Mouse (Mus musculus) ZHBTc4 (cell line): ENCODE results near the gene Atp13a3.
A peak's percentile ranks its signal among the peaks of the same experiment; 100 is the strongest.

Experiments used
- DNase-seq: peaks from one replicate; pipeline ENCODE4 v3.0.0-alpha.2; 2011; ENCODE audit warnings: low read depth, low spot score

Atp13a3 gene

DNA sequence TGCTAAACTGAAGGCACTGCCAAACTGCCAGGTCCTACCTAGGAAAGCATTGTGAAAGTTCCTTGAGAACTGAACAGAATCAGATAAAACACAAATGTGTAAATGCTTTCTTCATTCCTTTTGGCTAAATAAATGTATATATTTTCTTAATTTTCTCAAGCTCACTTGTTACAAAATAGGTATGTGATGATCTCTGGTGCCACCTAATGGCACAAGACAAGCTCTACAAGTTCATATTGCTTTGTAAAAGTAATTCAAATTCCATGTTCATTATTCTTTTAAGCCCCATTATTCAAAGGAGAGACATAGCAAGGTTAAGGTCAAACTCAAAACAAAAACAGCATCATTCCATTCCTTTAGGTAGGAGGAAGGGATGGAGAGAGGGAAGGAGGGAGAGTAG is 91.5 kb downstream of the Atp13a3 start:
- peak; percentile 60 for DNase-seq

DNA sequence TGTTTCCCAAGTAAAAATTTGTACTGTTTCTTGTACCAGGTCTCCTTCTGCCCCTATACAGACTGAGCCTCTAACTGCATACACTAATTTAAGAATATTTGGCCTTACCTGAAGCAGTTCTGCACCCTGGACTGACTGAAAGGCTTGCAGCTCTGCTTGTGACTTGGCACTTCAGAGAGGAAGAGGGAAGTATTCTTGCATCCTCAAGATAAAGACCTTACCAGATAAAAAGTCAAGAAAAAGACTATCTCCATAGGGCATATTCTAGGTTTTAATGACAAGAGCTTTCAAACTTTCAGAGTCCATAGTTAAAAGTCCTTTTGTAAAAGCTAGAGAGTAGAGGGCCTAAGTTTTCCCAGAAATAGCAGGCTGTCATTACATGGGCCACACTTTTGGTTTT is 95.1 kb downstream of the Atp13a3 start, which contains the start of gene Gp5:
Gene Gp5, minus strand, starts transcription at position 133 of the 400 bp plus-strand sequence.
- no peak for DNase-seq

DNA sequence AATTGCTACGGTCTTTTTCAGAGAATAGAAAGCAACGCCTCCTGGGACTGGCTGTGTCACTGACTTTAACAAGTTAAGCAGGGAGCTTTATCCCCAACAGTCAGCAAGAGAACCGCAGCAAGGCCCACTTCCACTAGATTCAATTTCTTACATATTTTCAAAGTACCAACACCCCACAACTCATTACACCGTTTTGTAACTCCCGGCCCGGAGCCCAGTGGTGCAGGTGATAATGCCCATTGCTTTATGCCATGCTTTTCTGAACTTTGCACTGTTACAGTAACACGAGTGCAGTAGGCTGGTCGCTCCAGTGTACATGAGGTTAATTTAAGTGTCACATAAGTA is 95.6 kb downstream of the Atp13a3 start:
- no peak for DNase-seq

DNA sequence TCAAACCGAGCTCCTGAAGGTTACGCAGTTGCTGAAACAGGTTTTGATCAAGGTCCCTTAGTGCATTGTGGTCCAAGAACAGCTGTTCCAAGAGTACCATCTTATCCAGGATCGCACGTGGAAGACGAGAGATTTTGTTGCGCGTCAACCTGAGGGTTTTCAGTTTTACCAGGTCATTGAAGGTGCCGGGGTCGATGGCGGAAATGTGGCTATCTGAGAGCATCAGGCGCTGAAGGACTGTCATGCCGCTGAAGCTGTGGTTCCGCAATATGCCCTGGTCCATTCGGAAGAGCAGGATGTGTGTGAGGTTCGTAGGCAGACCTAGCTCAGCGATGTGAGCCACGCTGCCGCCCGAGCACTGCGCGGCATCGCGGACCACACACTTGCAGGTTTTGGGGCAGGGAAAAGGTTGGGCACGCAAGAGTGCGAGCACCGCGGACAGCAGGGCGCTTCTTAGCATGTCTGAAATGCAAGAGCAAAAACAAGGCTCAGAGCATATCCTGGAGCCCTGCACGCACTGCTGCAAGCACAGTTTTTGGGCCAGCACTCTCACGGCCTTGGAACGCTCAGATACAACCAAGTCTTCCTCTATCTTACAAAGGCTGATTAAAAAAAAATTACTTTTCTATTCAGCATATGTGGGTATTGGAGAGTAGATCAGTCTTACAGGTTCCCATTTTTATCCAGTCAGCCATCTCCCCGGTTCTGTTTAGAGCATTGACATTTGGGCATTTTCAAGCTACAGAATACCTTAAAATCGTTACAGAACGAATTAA is 96.2 kb downstream of the Atp13a3 start:
- DNase-seq, result peak; percentile 61

DNA sequence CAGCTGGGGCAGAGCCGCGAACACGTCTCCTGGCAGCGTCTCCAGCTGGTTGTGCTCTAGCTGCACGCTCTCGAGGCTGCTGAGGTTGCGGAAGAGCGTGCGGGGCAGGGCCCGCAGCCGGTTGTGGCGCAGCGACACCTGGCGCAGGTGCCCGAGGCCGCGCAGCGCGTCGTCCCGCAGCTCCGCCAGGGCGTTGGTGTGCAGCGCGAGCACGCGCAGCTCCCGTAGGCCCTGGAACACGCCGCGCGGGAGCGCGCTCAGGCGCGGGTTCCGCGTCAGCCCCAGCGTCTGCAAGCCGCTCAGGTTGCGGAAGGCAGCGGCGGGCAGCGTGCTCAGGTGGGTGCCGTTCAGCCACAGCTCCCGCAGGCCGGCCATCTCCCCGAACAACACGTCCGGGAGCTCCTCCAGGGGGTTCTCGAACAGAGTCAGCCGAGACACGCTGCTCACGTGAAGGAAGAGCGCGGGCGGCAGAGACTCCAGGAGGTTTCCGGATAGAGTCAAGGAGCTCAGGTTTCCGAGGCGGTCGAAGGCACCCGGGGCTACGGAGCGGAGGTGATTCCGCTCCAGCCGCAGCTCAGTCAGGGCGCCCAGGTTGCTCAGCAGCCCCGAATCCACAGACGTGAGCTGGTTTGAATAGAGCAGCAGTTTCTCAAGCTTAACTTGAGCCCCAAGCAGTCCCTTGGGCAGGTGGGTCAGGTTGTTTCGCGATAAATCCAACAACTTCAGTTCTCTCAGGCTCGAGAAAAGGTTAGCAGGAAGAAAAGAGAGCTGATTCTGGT is 97.0 kb downstream of the Atp13a3 start:
- peak; percentile 89 for DNase-seq

DNA sequence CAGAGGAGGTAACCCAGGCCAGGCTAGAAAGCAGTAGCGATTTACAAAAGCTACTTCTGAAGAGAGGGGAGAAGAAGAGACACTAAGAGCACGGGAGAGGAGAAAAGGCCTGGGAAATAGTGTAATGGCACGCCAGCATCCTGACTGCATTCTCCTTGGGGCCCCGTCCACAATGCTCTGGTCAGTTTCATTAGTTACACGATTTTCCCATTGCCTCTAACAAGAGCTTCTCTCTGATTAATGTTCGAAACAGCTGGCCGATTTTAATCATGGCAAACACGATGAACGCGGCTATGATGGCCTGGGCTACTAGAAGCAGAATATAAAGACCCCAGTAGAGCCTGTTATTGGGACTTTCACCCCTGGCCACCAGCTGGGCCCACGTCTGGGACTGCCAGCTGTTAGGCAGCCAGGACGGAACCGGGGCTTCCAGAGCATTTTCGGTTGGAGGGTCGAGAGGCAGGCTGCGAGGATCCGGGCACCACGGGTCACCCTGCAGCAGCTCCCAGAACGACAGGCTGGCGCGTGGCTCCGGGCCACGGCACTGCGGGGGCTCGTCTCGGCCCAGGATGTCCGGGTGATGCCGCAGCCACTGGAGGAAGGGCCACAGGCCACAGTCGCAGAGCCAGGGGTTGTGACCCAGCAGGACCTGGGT is 97.7 kb downstream of the Atp13a3 start:
- DNase-seq, result no peak

DNA sequence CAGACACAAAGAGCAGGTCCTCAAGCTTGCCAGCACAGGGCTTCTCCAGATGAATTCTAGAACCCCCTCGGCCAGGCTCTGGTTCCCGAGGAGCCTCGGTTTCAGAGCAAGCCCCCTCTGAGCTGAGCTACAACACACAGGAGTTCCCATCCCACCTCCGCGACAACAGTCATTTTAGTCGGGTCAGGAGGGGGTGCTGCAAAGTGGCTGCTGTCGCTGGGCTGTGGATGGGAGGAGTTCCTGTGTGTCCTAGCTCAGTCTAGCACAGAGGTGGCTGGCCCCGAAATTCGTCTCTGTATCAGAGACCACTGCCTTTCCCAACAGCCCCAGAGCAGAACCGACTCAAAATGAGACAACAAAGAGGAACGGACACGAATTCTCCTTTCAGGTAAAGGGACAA is 98.5 kb downstream of the Atp13a3 start:
- no peak for DNase-seq

DNA sequence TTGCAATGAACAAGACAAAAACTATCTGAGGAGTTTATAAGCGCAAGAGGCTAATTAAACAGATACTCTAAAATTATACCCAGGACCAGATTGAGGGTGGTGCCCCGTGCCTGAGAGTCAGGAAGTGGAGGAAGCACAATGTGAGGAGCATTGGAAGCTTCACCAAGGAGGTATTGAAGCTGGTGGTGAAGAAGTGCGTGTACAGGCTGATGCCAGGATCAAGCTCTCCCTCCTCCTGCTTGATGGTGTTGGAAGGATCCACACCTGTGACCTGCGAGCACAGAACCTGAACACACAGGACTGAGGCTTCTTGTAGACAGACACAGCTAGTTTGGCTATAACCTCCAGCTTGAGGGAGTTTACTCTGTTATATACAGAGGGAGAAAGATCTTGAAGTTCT is 99.7 kb downstream of the Atp13a3 start:
- no peak for DNase-seq

DNA sequence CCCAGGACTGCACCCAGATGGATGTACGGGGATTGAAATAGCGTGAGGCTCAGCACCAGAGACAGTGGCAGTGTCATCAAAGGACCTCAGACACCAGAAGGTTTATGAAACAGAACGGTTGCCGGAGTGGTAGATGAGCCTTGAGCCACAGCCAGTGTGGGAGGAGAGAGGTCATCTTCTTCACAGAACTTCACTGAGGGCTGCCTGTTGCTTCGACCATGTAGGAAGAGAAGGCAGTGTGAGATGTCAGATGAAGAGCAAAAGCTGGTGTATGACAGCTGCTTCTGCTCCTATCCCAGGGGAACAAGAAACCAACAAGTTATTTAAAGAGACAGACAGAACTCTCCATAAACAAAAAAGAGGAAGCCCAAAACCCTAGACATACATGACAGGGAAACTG is 101.5 kb downstream of the Atp13a3 start:
- no peak for DNase-seq

DNA sequence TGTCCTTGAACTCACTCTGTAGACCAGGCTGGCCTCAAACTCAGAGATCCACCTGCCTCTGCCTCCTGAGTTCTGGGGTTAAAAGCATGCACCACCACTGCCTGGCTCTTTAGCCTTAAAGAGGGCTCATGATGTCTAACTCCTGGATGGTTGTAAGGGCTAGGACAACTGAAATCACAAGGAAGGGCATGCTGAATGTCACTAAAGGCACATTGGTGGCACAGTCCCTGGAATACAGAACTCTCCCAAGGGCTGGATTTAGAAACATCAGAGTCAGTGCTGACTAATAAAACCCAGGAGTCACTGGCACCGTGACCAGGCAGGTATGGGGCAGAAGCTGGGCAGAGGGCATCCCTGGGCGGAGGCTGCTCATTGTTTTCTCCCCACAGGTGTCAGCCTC is 102.4 kb downstream of the Atp13a3 start:
- no peak for DNase-seq

DNA sequence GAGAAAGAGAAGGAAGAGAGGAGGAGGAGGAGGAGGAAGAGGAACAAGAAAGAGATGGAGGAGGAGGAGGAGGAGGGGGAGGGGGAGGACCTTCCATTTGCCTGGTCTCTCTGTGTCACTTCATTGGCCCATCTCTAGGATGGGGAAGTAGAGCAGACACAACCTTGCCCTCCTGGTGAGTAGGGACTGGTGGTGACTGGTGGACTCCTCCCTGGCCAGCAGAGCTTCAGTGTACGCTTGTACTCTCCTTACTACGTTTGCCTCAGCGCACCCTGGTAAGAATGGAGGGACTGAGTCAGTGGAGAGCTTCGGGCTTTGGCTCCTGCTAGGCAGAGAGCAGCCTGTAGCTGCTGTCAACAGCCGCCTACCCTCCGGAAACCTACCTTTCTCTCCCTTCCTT is 103.1 kb downstream of the Atp13a3 start:
- DNase-seq, result no peak

DNA sequence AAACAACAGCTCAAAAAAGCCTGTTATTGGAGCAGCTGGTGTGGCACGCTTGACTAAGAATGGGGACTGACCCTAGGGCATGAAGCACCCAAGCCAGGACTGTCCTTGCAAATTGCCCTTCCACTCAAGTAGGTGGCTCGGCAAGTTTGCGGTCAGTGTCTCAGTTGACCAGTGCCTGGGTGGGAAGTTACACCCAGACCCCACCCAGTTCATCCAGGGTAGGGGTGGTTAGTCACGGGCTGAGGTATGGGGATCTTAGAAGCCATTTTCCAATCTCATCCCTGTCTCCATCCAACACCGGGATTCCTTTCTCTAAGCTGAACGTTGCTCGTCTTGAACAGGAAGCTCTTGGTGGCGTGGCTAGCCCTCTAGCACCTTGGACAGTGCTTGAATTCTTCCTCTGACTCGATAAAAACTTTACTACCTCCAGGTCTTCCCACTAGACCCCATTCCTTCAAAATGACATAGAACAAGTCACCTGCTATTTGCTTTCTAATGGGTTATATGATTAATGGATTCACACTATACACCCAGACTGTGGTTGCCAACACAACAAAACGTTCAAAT is 106.0 kb downstream of the Atp13a3 start:
- DNase-seq, result peak; percentile 43

DNA sequence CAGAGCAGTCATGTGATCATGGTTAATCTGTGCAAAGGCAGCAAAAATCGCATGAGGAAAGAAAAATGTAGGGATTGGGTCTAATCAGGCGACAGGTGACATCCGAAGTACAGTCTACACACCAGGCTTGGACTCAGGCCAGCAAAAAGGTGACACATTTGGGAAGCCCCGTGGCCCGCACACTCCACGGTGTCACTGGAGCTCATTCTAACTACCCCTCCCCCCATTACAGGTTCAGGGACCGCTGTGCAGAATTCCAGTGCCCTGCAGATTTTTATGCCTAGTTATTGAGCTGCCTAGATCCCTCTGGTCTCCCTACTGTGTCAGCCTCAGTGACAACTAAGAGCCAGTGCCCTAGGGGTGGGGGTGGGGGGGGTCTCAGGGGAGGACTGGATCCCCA is 108.3 kb downstream of the Atp13a3 start:
- DNase-seq, result no peak

DNA sequence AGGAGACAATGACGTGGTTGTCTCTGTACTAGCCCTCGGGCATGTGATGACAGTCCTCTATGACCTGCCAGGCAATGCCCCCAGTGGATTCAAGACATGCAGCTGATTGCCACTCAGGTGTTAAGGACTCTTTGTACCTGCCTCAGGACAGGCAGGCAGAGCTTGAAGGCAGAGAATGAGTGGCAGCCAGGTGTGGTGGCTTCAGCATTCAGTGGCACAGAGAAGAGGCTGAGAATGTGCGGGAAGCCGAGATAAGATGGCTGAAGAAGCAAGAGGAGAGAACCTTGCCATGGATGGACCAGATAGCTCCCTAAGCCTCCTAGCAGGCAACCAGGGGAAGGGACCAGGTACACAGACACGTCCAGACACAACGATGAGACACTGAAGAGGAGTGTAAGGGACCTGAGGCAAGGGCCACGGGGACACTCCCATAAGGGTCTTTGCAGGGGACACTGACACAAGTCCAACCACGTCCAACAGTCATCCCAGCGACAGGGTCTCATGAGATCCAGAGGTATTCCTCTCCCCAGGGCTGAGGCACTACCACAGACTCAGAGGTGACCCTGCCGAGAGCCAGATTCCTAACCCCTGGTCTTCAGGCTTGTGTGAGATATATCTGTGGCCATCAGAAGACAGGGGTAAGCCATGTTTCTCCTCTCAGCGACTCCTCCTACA is 109.0 kb downstream of the Atp13a3 start:
- no peak for DNase-seq

DNA sequence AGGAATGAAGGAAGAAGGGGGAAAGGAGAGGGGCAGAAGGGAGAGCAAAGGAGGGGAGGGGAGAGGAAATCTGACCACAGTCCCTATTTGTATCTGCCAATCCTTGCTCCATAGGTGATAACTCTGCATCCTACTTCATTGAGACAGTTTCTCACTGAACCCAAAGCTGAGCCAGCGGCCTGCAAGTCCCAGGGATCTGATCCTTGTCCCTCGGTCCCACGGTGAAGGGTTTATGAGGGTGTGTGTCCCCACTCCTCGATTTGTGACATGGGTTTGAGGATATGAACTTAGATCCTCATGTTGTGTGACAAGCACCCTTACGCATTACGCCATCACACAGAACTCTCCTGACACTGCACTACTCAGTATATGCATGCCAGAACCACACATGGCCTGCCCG is 110.7 kb downstream of the Atp13a3 start:
- no peak for DNase-seq

DNA sequence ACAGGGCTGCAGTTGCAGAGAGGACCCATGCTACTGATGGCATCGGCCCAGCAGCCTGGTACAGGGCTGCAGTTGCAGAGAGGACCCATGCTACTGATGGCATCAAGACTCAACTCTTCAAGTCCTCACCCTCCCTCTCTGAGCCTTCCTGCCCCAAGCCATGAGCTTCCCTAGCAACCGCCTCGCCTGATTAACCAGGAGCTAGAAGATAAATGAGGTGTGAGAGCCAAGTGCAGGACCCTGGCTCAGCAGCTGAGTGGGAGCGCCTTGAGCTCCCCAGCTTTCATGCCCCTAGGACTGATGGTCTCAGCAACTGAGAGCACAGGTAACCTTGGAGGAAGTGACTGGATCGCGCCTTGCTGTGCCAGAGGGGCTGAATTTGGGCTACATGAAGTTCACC is 115.3 kb downstream of the Atp13a3 start:
- DNase-seq, result no peak

DNA sequence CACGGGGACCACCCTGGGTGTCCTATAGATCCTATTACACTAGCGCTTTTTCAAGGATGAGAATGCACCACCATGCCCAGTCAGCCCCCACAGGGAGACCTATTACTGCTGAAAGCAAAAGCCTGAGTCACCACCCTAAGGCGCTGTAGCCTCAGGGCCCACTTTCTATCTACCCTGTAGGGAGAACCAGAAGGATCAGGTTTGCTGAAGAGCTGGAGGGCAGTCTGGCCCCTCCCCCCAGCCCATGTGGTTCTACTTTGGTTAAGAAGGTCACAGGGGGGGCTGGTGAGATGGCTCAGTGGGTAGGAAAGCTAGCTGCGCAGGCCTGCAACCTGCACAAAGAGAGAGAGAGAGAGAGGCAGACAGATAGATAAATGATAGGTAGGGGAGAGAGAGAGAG is 120.1 kb downstream of the Atp13a3 start:
- DNase-seq, result peak; percentile 94

DNA sequence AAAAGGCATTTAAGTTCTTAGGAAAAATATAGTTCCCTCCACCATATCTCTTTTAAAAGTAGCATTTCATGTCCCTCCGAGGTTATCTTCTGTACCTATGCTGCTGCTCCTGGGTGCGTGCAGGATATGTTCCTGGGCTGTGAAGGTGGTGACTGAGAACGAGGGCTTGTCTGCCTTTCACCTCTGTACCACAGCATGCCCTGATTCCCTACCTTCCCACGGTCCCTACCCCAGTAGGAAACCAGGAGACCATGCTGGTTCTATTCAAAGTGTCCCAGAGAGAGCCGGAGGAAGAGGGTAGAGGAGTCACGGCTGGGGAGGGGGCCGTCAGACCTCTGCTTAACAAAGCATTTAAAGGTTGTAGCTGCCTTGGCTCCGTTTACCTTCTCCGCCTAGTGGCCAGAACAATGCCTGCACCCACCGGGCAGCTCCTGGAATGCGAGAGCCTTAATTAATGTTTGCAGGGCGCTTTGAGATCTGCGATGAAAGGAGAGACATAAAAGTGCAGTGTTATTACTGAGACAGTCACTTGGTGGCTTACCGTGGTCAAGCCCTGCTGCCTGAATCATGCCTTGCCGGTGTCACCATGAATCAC is 121.9 kb downstream of the Atp13a3 start:
- peak; percentile 85 for DNase-seq

DNA sequence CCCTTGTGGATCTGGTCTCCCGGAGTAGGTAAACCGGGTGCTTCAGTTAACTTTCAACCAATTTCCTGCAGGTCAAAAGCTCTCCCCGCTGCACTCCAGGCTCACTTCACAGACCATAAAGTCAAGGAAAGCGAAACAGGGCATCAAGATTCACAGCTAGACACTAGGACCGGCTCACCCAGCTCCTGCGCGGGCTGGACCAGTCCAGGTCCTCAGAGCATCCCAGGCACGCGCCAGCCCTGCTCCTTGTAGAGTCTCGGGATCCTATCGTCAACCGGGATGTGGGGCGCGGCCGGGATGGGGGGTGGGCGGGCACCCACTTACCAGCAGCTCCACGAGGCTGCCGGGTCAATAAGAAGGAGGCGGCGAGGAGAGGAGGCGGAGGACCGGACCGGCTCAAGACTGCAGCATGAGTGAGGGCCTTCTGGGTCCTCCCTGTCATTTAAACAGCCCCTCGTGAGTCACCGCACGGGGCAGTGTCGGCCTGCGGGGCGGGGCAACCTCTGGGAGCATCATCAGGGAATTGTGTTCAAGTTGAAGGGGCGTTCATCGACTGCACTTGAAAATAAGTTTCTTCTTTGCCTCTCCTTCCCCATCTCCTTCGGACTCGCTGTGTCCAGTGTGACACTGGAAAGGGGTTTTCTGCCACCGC is 122.8 kb downstream of the Atp13a3 start, which contains the start of gene Lrrc15:
Gene Lrrc15, minus strand, starts transcription at position 413 of the 652 bp plus-strand sequence.
- peak; percentile 79 for DNase-seq

DNA sequence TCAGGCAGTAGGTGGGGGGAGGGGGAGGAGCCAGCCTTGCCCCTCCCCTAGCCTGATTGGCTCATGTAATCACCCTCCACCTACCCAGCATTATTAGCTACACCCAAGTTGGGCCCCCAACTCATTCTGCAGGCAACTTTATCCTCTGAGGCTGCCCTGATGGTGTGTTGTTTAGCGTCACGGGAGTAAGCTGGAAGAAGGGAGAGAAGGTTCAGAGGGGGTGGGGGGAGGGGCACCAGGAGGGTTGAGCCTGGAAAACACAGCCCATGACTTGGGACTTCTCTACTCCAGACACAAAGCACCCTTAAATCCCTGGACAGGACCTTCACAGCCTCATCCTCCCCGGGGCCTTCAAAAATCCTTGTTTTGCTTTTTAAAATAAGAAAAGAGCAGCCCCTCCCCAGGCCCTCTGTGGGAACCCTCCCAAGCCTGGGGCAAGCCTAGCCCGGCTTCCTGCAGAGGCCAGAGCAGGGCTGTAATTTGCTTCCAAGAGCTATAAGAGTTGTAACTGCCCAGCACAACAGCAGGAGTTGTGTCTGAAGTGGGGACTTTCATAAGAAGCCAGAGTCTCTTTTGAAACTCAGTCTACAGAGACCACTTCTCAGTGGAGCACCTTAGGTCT is 125.0 kb downstream of the Atp13a3 start:
- DNase-seq, result peak; percentile 94
